In genomic region chr9:43730284-43731027, GRCm38 (mm10) we compare ENCODE assay signal across 9 mouse cellular contexts. TPM values are rescaled to one million over a fixed set of nuclear protein-coding genes. Genes with fewer than 3 reads are reported as not detected.
DNase-seq lines count a peak whose midpoint lies in the region; ATAC-seq lines count a peak whose summit lies in the region.
"Had no signal": no experiment of that assay in that cellular context is flagged by ENCODE, and none has a peak within 500 bp of the region (broad histone marks: within the 10 kb centered on the region; RNA-seq: fewer than 3 reads in every experiment).

No protein-coding gene starts in this region.

- H3K4me2 ChIP-seq in intestine, embryonic 14.5 days (ENCODE audit: low read length), result no peak overlapping the region
- H3K4me2 ChIP-seq: limb, embryonic 12.5 days had no signal

- no peaks in the 10 kb centered on the region for H3K9me3 ChIP-seq in intestine, embryonic 14.5 days (ENCODE audit: control insufficient read depth, low read length)
- H3K9me3 ChIP-seq: limb, embryonic 12.5 days had no signal

- H3K36me3 ChIP-seq in intestine, embryonic 14.5 days (ENCODE audit: control insufficient read depth, insufficient read depth, low read length), result no peaks in the 10 kb centered on the region
- H3K36me3 ChIP-seq: limb, embryonic 12.5 days had no signal

- H3K9ac ChIP-seq in intestine, embryonic 14.5 days (ENCODE audit: low read length), result no peak overlapping the region

- H3K27me3 ChIP-seq in intestine, embryonic 14.5 days (replicated peaks; ENCODE audit: control insufficient read depth, insufficient read depth, low read length), result no peaks in the 10 kb centered on the region

- no peak overlapping the region for H3K27ac ChIP-seq in intestine, embryonic 14.5 days (ENCODE audit: low read depth)
- H3K27ac ChIP-seq: limb, embryonic 12.5 days had no signal

- H3K4me1 ChIP-seq in intestine, embryonic 14.5 days (replicated peaks; ENCODE audit: control insufficient read depth, insufficient read depth, low read length), result no peaks in the 10 kb centered on the region; the same call in 1 of the 2 replicates

- no peak overlapping the region for H3K4me3 ChIP-seq in intestine, embryonic 14.5 days (ENCODE audit: low read depth, low read length)
- H3K4me3 ChIP-seq: limb, embryonic 12.5 days had no signal

- 20% methylated on average over 22 of the region's 22 CpGs for WGBS in intestine, embryonic 14.5 days

- DNase-seq in right cerebral cortex, postnatal 10 days (ENCODE audit: low spot score in 2 of 2), result peak; percentile 51 to 69
- no peak for DNase-seq in right cerebral cortex, postnatal 25 days
- peak; percentile 77 for DNase-seq in brain, adult 2 months (ENCODE audit: low read depth, low spot score)
- peak; percentile 64 for DNase-seq in gastrocnemius, adult 18-20 months (ENCODE audit: low spot score)
- no peak for DNase-seq in intestine, embryonic 14.5 days (ENCODE audit: low spot score)
- DNase-seq in lung, adult 18-20 months, result peak; percentile 73 to 79
- peak; percentile 81 for DNase-seq in retina, postnatal 1 day

- ATAC-seq in intestine, embryonic 14.5 days (replicated peaks; ENCODE audit: low FRiP score, low TSS enrichment, low read depth), result peak; percentile 33
- ATAC-seq in inflammation-experienced regulatory T-cells, adult 6 months, result no peak

RNA-seq across cellular contexts. Expression of gene Nectin1, which starts 13.3 kb away (rescaled TPM):
- 1 to 10 TPM; 1.9 to 3.4 TPM for total RNA-seq in gastrocnemius, adult 18-20 months (2021)
- polyA plus RNA-seq in intestine, embryonic 14.5 days (2014; fragmentation: Nextera tagmentation; extraction: Ambion mirVana), result 5.9 and 6.2 TPM in 2 replicates
- polyA plus RNA-seq in inflammation-experienced regulatory T-cells, adult 6 months (2017; shearing (Covaris generic)), result 1 to 10 TPM in 1 of 3 experiments, under 1 TPM in 2; 0.36 to 2.6 (median 0.57) TPM

Comparison
In these comparisons a context has a peak if more than half of its experiments do, and no peak if none do; other contexts are left out.
1. DNase-seq: peak in right cerebral cortex, postnatal 10 days (2 of 2), brain, adult 2 months (single experiment), gastrocnemius, adult 18-20 months (single experiment), lung, adult 18-20 months (2 of 2) and retina, postnatal 1 day (single experiment); none in right cerebral cortex, postnatal 25 days (single experiment) and intestine, embryonic 14.5 days (single experiment).